Mouse (Mus musculus): Measurements from ENCODE around the gene Ubqln5.

Ubqln5 gene

DNA sequence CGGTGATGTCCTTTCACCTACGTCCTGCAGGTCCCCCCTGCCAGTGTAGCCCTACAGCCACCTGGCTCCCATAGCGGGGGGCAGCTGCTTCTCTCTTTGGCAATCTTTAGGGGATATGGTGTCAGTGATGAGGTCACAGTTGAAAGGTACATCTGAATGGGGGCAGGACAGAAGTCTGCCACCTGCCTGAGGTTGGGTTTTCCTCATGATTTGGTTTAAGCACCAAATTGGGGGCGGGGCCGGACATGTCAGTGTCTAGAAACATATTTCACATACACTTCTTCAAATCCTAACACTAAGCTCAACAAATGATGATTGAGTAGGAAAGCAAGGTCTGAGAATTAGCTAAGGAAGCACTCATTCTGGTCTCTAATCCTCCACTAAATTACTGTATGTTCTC is at the start of gene Ubqln5:
Ubqln5 (minus strand) TSS at position 101 of the 400 bp plus-strand sequence.
- no peak for DNase-seq

DNA sequence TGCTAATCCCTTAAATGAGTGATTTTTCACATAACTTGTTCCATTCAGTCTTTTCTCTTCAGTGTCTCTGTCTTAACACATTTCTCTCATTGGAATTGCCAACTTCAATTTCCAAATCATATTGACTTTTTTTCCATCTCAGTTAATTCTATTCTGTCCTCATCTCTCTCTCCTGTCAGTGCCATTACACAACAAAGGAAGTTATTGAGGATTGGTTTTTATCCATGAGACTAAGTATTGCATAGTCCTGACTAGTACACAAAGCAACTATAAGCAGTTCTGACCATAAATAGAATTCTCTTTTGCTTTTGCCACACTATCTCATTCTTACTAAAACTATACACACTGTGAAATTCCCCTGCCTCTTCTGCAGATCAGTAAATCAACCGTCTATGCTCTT is 49.4 kb upstream of the Ubqln5 start:
- DNase-seq = no peak

DNA sequence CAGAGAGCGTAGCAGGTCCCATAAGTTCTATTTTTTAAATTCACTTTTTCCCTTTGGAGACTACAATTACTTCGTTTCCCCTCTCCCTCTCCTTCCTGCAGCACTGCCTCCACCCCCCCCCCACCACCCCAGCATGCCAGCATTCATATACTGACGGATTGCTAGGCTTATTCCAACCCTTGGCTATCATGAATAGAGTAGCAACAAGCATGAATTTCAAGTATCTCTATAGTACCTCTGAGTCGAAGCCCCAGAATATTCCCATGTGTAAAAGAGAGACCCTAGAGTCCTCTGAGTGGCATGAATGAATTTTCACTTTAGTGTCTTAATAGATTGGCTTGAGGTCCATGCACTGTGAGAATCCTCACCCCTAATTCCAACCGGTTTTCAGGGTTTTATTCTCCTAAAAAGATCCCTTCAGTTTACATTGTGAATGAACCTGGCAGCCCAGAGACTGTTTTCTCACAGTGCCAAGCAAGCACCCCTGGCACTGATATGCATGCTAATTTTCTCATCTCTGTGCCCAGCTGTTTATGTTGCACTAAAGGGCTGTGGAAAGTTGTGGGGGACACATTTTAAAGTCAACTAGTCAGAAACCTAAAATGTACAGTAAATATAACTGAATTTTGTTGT is 48.9 kb upstream of the Ubqln5 start:
- DNase-seq = no peak

DNA sequence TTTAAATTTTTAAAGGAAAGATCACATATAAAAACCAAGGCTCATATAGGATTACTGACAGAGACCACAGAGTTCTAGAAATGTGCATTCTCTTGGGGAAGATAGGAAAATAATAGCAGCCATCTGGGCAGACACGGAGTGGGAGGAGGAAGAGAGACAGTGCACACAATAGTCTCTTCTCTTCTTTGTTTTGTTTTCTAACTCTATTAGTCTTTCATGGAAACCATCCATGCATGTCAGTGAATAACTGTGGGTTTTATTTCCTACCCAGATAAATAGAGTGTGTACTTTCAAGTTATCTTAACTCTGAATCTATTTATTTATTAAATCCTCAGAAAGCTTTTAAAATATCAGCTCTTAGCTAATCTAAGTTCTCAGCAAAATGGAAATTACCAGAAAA is 45.5 kb upstream of the Ubqln5 start:
- DNase-seq = no peak

DNA sequence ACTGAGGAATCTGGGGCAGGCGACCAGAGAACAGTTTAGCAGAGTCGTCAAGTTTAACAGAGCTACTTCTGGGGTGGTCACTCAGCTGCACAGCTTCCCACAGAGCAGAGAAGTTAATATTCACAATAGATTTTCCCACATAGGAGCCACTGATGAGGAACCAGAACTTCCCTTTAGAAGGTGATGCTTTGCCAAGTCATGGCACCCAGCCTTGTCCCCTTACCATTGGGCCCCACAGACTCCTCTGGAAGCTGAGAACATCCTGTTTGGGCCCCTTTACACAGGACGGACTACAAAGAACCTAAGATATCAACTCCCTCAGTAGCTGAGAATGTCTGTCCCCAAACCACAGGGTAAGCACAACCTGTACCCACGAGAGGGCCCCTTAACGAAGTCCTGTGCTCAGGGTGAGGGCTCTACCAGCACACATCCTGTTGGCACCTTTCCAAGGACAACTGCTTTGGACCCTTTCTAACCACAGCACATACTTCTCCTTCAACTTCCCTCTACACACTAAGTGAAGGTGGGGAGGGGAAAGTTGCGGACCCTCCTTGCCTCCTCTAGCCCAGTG is 40.1 kb upstream of the Ubqln5 start:
- no peak for DNase-seq

DNA sequence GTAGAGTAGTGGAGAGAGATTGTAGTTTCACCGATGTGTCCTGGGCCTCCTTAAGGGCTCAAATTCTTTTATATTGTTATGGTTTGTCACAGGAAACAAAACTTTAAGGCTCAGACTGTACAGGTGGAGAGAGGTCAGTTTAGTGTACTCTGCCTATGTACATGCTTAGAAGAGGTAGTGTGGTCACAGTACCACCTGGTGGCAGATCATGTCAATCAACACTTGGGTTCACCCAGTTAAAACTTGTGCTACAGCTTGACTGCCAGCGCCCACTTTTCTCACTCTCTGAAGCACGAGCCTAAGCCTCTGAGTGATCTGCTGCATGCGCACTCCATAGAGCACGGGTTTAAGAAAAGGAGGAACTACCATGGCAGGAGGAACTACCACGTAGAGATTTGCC is 37.5 kb upstream of the Ubqln5 start:
- no peak for DNase-seq

DNA sequence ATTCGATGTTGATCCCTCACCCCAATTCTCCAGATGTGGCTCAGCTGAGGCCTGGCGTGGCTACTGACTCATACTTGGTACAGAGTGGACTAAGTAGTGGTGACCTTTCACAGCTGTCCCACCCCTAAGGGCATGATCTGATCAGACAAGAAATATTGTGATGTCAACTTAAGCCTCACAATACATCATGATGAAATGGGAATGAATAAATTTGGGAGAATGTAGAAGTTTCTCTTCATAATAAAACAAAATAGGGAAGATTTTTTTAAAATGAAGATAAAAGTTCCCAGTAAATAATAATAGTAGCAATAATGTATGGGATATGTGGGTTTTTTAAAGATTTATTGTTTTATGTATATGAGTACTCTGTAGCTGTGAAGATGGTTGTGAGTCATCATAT is 20.8 kb upstream of the Ubqln5 start, which contains the start of gene Ubqlnl:
Ubqlnl (minus strand) TSS at position 101 of the 400 bp plus-strand sequence.
- no peak for DNase-seq

DNA sequence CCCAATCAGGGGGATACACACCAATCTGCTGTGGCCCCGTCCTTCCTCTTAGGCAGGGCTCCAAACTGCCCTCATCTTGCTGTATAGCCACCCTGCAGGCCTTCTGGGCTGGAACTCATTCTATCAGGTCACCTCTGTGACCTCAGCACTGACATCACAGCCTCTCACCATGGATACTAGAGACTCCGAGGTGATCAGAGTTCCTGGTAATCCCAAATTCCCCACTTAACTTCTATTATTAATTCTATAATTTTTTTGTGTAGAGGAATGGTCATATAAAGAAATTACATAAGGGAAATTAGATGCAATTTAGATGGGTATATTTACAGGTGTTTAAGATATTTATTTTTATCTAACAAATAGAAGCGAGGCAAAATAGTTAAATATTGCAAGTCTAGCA is 13.6 kb upstream of the Ubqln5 start, which contains the start of gene Ubqln3:
Ubqln3 (minus strand) TSS at position 101 of the 400 bp plus-strand sequence.
- no peak for DNase-seq

DNA sequence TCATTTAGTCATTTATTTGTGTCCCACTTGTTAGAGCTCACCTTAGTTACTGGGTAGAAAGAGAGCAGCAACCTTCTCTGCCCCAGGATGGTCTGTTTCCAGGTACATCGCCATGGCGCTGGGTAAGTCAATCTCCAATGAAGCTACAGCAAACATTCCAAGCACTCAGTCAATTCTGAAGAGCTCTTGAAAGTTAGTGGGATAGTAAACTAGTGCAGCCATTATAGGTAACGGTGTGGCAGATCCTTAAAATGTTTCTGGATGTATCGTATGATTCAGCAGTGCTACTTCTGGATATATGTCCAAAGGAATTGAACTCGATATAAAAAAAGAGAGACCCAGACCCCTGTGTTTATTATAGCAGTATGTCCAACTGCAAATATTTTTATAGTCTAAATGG is 7.7 kb upstream of the Ubqln5 start, which contains the start of gene Olfr643:
Olfr643 (minus strand) TSS at position 101 of the 400 bp plus-strand sequence.
- DNase-seq = no peak

DNA sequence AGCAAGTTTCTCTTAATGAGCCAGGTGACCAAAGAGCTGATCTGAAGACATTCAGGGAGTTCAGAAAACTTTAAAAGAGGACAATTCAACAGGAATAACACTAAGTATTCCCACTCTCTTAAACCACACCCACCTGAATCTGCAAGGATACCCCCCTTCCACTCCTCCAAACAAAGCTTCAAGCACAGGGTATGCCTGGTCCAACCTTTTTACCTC is 25.0 kb downstream of the Ubqln5 start, which contains the start of gene Olfr646:
Olfr646 (plus strand) TSS at position 117 of the 216 bp plus-strand sequence.
- no peak for DNase-seq

DNA sequence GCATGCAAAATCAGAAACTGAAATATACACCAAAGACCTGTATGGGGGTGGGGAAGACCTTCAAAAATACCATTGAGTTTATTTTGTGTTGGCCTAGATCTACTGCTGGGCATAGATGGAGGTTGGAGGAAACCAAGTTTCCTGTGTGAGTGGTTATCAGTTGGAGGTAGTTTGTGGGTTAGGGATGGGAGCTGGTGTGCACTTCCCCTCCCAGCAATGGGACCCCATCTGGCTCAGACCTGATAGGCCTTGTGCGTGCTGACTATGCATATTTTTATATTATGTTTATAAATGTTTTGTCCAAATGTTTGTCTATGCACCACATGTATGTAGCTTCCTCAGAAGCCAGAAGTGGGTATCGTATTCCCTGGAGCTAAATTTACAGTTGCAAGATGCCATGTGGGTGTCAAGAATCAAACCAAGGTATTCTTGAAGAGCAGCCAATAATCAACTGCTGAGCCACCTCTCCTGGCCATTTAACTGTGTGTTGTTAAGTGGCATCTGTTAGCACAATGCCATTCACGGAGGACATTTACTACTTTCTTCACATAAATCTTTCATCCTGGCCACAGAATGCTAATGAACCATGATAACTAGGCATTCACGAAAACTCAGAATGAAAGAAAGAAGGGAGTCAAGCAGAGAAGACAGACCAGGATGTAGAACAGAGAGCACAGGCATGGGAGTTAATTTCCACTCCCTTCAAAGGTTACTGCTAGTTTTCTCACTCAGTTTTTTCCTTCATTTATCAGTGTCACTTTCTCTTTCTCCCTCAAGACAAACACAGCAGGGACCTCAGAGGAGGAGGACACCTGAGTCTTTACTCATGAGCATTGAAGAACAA is 25.5 kb downstream of the Ubqln5 start:
- no peak for DNase-seq

DNA sequence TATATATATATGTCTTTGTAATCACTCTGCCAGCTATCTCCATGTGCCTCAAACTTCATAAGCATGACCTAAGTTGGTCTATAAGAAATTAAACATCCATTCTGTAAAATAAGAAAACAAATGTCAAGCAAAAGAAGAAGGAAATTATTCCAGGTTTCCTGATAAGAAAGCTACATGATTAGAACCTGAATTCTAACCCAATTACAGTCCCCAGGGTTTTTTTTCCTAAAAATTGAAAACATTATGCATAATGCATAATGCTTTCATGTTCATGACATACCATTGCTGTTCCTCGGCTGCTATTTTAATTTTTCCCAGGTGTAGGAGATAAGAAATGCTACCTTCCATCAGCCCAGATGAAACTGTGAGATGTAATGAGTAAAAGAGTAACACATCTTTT is 44.3 kb downstream of the Ubqln5 start, which contains the start of gene Olfr645:
Olfr645 (minus strand) TSS at position 101 of the 400 bp plus-strand sequence.
- no peak for DNase-seq

Measured in kidney, adult 8-10 months (tissue).